Mouse (Mus musculus): ENCODE data around the gene Qser1.

Gene Qser1

DNA sequence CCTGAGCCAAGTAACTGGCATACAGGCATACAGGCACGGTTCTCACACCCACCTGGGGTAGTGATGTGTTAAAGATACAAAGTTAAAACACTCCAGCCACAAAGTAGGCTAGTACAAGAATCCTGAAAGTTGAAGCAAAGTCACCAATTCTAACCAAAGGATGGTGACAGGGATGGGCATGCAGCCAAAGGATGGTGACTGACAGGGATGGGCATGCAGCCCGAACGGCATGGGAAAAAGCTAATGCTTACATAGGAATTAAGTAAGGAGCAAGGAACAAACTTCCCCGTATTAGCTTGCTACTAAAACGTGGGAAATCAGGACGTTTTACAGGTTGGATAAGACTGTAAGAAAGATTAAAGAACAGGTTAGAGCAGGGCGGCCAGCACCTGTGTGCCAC is 80.3 kb downstream of the Qser1 start:
- CTCF ChIA-PET = no interaction called here

DNA sequence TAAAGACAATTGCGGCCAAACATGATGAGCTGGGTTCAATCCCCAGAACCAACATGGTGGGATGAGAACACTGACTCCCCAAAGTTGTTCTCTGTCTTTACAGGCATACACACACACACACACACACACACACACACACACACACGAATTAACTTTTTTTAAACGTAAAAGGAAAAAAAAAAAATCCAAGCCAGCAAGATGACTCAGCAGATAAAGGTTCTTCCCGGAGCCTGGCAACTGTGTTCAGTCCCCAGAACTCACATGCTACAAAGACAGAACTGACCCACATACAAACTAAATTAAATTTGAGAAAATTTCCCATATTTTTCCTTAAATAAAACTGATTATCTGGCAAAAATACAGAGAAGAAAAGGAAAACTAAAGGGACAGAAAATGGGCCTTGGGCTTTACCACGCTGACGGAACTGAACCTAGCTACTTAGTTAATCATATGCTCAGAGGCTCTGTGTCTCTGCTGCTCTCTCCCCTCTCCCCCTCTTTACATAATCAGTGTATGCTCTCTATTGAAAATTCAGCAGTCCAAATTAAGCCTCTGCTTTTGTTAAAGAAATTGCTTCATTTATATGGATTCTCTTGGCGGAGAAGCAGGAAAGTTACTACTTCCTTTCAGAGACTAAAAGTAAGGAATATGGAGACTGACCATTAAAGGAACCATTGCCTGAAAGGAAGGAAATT is 83.9 kb downstream of the Qser1 start:
- CTCF ChIA-PET = interaction anchor here (0.6 kb wide), 1 partner anchor 40 kb away, joined by 8 read pairs; no protein-coding TSS in a partner anchor

DNA sequence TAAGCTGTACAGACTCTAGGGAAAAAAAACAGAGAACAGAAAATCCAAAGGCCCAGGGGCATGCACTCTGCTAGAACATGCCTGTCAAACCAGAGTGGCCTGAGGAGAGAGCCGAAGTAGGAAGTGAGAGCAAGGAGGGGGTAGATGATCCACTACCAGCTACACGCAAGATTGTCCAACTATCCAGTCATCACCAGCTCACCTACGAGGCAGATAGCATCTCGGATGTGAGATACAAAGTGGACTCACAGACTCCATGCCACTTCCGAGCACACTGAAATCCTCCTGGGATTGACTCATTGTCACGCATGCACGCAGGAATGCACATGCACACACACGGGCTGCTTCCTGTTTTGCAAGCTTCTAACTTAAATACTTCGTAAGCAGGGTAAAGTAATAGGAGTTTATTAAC is 84.5 kb downstream of the Qser1 start:
- CTCF ChIA-PET = interaction anchor here (0.6 kb wide), 1 partner anchor 41 kb away, joined by 8 read pairs; no protein-coding TSS in a partner anchor

DNA sequence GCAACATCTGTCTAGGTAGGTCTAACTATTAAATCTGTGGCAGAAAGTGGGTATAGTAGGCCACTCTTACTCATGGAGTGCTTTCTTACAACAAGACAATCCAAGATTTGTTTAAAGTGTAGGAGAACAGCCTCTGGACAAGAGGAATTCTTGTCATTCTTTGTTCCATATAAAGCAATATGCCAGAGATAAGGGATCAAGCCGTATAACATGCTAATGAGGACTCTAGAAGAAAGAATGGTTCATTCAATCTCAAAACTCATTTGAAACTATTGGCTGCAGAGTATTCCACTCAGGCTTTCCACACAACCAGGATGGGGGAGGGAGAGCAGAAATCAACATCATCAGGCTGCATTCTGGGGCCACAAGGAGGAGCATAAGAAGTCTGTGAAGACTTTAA is 89.2 kb downstream of the Qser1 start:
- CTCF ChIA-PET = no interaction called here

DNA sequence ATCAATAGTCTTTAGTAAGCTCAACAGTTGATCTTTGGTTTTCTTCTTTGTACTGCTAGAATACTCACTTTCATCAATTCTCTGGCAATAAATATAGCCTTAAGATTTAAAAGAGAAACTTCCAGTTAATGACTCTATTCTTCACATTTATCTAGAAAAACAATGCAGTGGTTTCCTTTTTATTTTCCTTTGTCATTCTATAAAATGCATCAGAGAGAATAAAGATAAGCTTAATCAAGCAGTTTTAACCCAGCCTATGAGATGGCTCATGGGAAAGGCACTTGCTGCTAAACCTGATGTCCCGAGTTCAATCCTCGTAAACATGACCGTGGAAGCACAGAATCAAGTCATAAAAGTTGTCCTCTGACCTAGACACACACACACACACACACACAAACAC is 94.5 kb downstream of the Qser1 start:
- CTCF ChIA-PET = no interaction called here

DNA sequence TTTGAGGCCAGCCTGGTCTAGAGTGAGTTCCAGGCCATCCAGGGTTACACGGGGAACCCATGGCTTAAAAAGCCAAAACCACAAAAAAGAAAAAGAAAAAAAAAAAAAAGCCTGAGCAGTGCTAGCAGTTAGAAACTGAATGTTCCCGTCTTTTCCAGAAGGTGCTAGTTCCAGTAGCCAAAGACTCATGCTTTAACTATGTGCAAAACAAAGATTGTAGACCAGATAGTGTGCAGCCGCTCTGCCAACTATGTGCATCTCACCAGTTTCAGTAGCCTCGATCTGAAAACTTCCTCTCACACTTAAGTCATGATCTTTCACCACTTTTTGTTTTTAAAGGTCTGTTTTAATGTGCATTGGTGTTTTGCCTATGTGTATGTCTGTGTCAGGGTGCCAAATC is 98.7 kb downstream of the Qser1 start:
- CTCF ChIA-PET = no interaction called here

DNA sequence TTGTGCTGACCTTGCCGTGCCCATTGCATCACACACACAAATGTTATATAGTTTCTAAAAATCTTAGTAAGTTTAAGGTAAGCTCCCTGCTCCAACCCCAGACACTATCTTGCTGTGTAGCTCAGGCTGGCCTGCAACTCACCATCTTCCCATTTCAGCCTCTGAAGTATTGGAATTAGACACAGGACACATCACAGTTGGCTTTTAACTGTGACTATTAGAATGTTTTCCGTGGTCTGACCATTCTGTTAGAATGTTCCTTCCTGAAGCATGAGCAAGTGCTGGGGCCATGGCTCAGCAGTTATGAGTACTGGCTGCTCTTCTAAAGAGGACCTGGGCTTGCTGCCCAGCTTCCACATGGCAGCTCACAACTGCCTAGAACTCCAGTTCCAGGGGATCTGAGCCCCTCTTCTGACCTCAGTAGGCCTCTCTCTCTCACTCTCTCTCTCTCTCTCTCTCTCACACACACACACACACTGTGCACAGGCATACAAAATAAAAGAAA is 99.3 kb downstream of the Qser1 start:
- CTCF ChIA-PET = no interaction called here

DNA sequence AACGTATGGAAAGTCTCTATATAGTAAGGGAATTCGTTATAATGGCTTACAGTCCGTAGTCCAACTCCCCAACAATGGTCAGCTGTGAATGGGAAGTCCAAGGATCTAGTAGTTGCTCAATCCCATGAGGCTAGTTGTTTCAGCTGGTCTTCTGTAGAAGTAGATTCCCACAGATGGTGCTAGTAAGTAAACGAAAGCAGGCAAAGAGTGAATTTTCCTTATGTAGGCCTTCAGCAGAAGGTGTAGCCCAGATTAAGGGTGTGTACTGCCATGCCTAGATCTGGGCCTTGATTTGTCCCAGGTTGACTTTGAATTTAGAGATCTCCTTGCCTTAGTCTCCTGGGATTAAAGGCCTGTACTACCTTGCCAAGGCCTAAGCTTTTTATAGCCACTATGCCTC is 100.3 kb downstream of the Qser1 start, which contains the start of gene Pin1rt1:
TSS of gene Pin1rt1 (minus strand) at position 101 of the 400 bp plus-strand sequence.
- CTCF ChIA-PET = no interaction called here

DNA sequence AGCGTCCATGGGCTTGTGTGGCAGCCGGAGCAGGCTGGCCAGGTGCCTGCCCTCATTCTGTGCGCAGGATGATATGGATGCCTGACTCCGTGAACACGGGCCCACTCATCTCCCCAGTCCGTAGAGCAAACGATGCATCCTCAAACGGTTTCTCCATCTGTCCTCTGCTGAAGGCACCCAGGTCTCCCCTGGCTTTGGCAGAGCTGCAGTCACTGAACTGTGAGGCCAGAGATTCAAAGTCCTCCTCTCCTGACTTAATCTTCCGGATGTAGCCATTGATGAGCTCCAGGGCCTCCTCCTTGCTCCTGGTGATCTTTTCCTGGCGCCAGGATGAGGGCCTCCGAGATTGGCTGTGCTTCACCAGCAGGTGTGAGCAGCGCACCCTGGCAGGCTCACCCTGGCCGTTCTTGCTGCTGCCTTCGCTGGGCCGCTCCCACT is 102.3 kb downstream of the Qser1 start:
- CTCF ChIA-PET = no interaction called here

DNA sequence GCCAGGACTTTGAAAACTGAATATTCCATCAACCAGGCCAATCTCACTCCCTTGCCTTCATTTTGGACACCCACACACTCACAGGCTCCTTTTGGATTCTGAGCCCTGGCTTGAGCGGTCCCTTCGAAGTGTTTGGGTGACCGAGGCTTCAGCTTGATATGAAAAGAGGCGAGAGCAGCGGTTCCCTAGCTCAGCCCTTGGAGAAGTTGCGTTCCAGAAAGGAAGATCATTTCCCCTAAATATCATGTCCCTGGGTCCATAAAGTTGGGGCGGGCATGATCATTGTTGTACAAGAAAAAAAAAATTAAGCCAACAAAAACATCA is 104.1 kb downstream of the Qser1 start:
- CTCF ChIA-PET = no interaction called here

DNA sequence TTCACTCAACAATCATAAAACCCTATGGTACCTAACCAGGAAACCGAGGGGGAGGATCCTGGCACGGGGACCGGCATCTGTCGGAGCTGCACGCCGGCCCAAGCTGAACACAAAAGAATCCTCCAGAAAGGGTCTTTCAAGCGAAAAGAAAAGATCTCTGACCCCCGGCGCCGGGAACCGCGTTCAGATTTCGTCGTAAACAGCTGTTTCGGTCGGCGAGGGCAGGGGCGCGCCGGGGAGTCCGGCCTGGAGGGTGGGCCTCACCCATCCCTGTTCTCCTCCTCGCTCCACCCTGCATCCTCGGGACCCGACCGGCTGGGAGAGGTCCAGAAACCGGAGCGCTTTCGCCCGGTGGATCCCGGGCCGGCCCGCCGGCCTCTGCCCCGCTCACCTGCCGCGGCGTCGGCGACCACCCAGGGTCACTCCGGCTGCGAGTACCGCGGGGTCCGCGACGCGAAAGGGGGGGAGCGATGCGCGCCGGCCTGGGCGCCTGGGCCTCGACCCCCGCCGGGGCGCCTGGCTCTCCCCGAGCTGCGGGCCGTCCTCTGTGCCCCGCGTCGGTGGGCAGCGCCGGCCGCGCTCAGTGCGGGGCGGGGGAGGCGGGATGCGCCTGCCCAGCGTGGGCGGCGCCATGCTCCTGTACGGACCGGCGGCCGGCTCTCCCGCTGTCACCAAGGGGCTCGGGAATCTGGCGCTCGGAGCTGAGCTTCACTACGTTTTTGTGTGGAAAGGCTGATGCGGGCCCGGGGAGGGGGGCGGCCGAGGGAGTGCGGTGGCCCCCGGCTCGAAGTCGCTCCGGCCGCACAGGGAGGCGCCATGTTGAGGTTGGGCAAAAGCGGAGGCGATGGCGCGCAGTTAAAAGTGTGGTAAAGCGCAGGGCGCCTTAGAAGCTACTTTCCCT is 104.7 kb downstream of the Qser1 start, which contains the start of gene Tcp11l1:
TSS of gene Tcp11l1 (minus strand) at position 585 of the 901 bp plus-strand sequence.
- CTCF ChIA-PET = interaction anchor here (0.5 kb wide), 1 partner anchor 51 kb away, joined by 3 read pairs; no protein-coding TSS in a partner anchor

DNA sequence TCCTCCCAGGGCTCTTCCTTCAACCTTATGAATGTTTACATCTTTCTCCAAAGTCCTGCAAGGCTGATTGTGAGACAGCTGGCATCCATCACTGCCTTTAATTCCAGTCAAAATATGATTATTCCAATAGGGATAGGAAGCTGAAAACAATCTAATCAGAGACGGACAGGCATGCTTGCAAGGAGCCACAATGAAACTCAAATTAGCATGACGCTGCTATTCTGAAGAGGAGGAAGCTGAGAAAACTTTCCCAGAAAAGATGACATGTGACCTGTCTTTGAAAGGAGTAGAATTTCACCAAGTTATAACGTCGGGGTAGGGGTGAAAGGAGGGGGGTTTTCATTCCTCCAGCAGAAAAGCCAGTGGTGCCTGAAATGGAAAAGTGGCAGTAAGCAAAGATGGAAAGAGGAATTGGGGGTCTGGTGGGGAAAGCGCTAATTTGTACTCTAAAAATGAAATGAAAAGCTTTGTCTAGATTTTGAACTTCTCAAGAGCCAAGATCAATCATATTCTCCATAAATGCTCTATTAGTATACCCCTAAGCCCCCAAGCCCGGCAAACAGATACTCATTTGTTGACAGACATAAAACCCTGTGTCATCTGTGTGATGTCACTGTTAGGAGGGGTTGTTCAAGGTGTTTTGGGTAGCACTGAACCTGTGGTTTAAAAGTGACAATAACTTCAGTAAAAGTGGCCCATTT is 105.7 kb downstream of the Qser1 start:
- CTCF ChIA-PET = no interaction called here

DNA sequence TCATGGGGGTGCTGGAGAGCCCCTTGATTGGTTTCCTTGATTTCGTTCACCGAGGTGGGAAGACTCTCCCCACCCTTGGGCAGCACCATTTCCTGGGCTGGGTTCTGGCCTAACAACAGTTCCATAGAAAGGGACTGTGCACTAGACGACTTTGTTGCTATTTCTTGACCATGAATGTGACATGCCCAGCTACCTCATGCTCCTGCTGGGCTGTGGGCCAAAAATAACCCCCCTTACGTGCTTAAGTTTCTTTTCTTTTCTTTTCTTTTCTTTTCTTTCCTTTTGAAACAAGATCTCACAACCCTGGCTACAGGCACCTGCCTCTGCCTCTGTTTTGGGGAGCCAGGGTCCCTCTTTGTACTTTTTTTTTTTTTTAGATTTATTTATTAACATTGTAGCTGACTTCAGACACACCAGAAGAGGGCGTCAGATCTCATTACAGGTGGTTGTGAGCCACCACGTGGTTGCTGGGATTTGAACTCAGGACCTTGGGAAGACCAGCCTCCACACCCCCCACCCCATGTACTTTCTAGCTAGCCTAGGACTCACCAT is 106.7 kb downstream of the Qser1 start:
- CTCF ChIA-PET = no interaction called here

Measured in spleen, embryonic (tissue).